Mouse (Mus musculus): ENCODE measurements around the gene Sppl3. TPM values are rescaled to one million over a fixed set of nuclear protein-coding genes. Genes with fewer than 3 reads are reported as not detected.
A peak's percentile ranks its signal among the peaks of the same experiment; 100 is the strongest.

Sppl3 gene
- polyA plus RNA-seq, 1 experiment from 2014 or later: 39.9 TPM

GRCm38 (mm10) chr5:114969064-114969463 is 41.9 kb upstream of the Sppl3 start:
- Histone ChIP-seq H3K4me2 (ENCODE audit: low read length) (no peak overlapping the region), H3K27me3 (ENCODE audit: control insufficient read depth, insufficient read depth, low read length) (peaks cover 30% of the 10 kb centered on the region), H3K9me3 (ENCODE audit: control insufficient read depth, low read length) (no peaks in the 10 kb centered on the region), H3K9ac (ENCODE audit: low read length) (no peak overlapping the region), H3K4me1 (ENCODE audit: control insufficient read depth in 2 of 2, insufficient read depth in 2 of 2, low read length in 2 of 2) (peaks cover 10 to 15% of the 10 kb centered on the region in 2 experiments), H3K36me3 (ENCODE audit: control insufficient read depth, insufficient read depth, low read length) (no peaks in the 10 kb centered on the region), H3K27ac (replicated peaks in 1 of 2; ENCODE audit: control insufficient read depth in 1 of 2, insufficient read depth in 1 of 2, low read depth in 2 of 2, low read length in 2 of 2) (no peak overlapping the region), H3K4me3 (ENCODE audit: control insufficient read depth in 1 of 2, insufficient read depth in 1 of 2, low read depth in 1 of 2, low read length in 2 of 2) (no peak overlapping the region)
- 16% methylated on average over 4 of the region's 4 CpGs for WGBS
- no peak for ATAC-seq (ENCODE audit: insufficient number of reproducible peaks, insufficient read depth, low FRiP score, low read depth)

- ATAC-seq (ENCODE audit: insufficient number of reproducible peaks, insufficient read depth, low FRiP score, low read depth): no peak
- Histone ChIP-seq H3K4me3 (ENCODE audit: control insufficient read depth in 1 of 2, insufficient read depth in 1 of 2, low read depth in 1 of 2, low read length in 2 of 2) (no peak overlapping the region), H3K4me1 (ENCODE audit: control insufficient read depth in 2 of 2, insufficient read depth in 2 of 2, low read length in 2 of 2) (peaks cover 7 to 8% of the 10 kb centered on the region in 2 experiments), H3K9ac (ENCODE audit: low read length) (no peak overlapping the region), H3K36me3 (ENCODE audit: control insufficient read depth, insufficient read depth, low read length) (no peaks in the 10 kb centered on the region), H3K9me3 (ENCODE audit: control insufficient read depth, low read length) (no peaks in the 10 kb centered on the region), H3K4me2 (ENCODE audit: low read length) (no peak overlapping the region), H3K27ac (replicated peaks in 1 of 2; ENCODE audit: control insufficient read depth in 1 of 2, insufficient read depth in 1 of 2, low read depth in 2 of 2, low read length in 2 of 2) (no peak overlapping the region), H3K27me3 (ENCODE audit: control insufficient read depth, insufficient read depth, low read length) (peaks cover 30% of the 10 kb centered on the region)
- 58% methylated on average over 13 of the region's 13 CpGs for WGBS
Measured at GRCm38 (mm10) chr5:114969609-114970215, 41.2 kb upstream of the Sppl3 start.

DNA sequence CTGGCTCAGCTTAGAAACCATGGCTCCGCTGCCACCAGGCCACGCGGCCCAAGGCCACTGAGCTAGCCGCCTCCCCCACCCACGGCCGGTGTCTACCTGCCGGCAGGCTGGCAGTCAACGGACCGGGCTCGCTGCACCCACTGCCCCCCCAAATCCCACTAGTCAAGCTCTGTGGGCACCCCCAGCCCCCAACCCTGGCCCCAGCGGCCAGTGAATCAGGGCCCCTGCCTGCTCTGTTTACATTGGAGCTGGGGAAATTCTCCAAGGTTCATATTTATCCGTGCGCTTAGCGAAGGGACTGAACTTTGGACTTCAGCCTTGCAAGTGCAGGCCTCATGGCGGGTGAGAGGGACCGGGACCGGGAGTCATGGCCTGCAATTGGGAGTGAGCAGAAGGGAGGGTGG is 40.1 kb upstream of the Sppl3 start, which contains the start of gene Hnf1a:
Gene Hnf1a (minus strand): TSS at position 271 of the 404 bp plus-strand sequence.
- H3K4me2 ChIP-seq (ENCODE audit: low read length): no peak within 1 kb of the TSS
- H3K36me3 ChIP-seq (ENCODE audit: control insufficient read depth, insufficient read depth, low read length): no peaks in the 10 kb centered on the region
- H3K4me3 ChIP-seq (ENCODE audit: control insufficient read depth in 1 of 2, insufficient read depth in 1 of 2, low read depth in 1 of 2, low read length in 2 of 2): no peak within 1 kb of the TSS
- 80% methylated on average over 17 of the region's 17 CpGs for WGBS
- no peaks in the 10 kb centered on the region for H3K9me3 ChIP-seq (ENCODE audit: control insufficient read depth, low read length)
- no peak within 1 kb of the TSS for H3K27ac ChIP-seq (replicated peaks in 1 of 2; ENCODE audit: control insufficient read depth in 1 of 2, insufficient read depth in 1 of 2, low read depth in 2 of 2, low read length in 2 of 2)
- no peak within 1 kb of the TSS for H3K9ac ChIP-seq (ENCODE audit: low read length)
- H3K27me3 ChIP-seq (ENCODE audit: control insufficient read depth, insufficient read depth, low read length): peaks cover 30% of the 10 kb centered on the region
- no peak for ATAC-seq (ENCODE audit: insufficient number of reproducible peaks, insufficient read depth, low FRiP score, low read depth)
- 0 out of 4 replicates have a peak, but pooled peaks cover 0 to 2% of the 10 kb centered on the region in 2 experiments for H3K4me1 ChIP-seq (ENCODE audit: control insufficient read depth in 2 of 2, insufficient read depth in 2 of 2, low read length in 2 of 2)

DNA sequence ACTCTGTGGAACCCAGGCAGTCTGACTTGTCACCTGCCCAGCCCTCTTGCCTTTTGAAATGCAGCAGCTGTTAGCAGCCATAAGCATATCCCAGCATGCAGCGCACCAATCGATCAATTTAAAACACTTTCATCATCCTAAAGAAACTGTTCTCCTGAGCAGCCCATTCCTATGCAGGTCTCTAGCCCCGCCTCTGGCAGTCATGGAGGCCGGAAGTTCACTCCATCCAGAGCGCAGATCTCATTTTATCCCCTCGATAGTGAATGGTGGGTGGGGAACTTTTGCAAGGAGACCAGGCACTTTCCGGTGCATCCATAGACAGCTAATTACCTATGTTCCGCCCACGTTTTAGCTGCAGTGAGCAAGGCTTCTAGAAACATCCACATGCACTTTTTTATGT is 38.7 kb upstream of the Sppl3 start:
- H3K4me3 ChIP-seq (ENCODE audit: control insufficient read depth in 1 of 2, insufficient read depth in 1 of 2, low read depth in 1 of 2, low read length in 2 of 2): no peak overlapping the region
- no peak for ATAC-seq (ENCODE audit: insufficient number of reproducible peaks, insufficient read depth, low FRiP score, low read depth)
- peaks cover 27% of the 10 kb centered on the region for H3K27me3 ChIP-seq (ENCODE audit: control insufficient read depth, insufficient read depth, low read length)
- no peaks in the 10 kb centered on the region for H3K36me3 ChIP-seq (ENCODE audit: control insufficient read depth, insufficient read depth, low read length)
- H3K4me1 ChIP-seq (ENCODE audit: control insufficient read depth in 2 of 2, insufficient read depth in 2 of 2, low read length in 2 of 2): 0 out of 4 replicates have a peak, but pooled peaks cover 0 to 2% of the 10 kb centered on the region in 2 experiments
- WGBS: 77% methylated on average over 9 of the region's 9 CpGs
- H3K27ac ChIP-seq (replicated peaks in 1 of 2; ENCODE audit: control insufficient read depth in 1 of 2, insufficient read depth in 1 of 2, low read depth in 2 of 2, low read length in 2 of 2): no peak overlapping the region
- no peak overlapping the region for H3K4me2 ChIP-seq (ENCODE audit: low read length)
- H3K9me3 ChIP-seq (ENCODE audit: control insufficient read depth, low read length): no peaks in the 10 kb centered on the region
- H3K9ac ChIP-seq (ENCODE audit: low read length): no peak overlapping the region

GRCm38 (mm10) chr5:114973131-114973530 is 37.8 kb upstream of the Sppl3 start:
- H3K9me3 ChIP-seq (ENCODE audit: control insufficient read depth, low read length): no peaks in the 10 kb centered on the region
- H3K27ac ChIP-seq (replicated peaks in 1 of 2; ENCODE audit: control insufficient read depth in 1 of 2, insufficient read depth in 1 of 2, low read depth in 2 of 2, low read length in 2 of 2): no peak overlapping the region
- H3K27me3 ChIP-seq (ENCODE audit: control insufficient read depth, insufficient read depth, low read length): peaks cover 18% of the 10 kb centered on the region
- no peaks in the 10 kb centered on the region for H3K36me3 ChIP-seq (ENCODE audit: control insufficient read depth, insufficient read depth, low read length)
- no peak overlapping the region for H3K4me2 ChIP-seq (ENCODE audit: low read length)
- no peak for ATAC-seq (ENCODE audit: insufficient number of reproducible peaks, insufficient read depth, low FRiP score, low read depth)
- H3K4me1 ChIP-seq (ENCODE audit: control insufficient read depth in 2 of 2, insufficient read depth in 2 of 2, low read length in 2 of 2): no peaks in the 10 kb centered on the region
- no peak overlapping the region for H3K4me3 ChIP-seq (ENCODE audit: control insufficient read depth in 1 of 2, insufficient read depth in 1 of 2, low read depth in 1 of 2, low read length in 2 of 2)
- no peak overlapping the region for H3K9ac ChIP-seq (ENCODE audit: low read length)
- 63% methylated on average over 8 of the region's 8 CpGs for WGBS

DNA sequence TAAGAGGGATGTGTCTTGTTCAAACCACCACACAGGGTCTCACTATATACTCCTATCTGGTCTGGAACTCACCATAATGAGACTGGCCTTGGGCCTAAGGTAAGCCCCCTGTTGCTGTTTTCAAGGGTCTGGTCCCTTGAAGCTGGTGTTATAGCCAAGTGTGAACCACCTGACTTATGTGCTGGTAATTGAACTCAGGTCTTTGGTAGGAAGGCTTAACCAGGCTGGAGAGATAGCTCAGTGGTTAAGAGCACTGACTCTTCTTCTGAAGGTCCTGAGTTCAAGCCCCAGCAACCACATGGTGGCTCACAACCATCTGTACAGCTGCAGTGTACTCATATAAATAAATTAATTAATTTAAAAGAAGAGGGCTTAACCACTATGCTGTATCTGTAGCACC is 34.0 kb upstream of the Sppl3 start:
- Histone ChIP-seq H3K4me2 (ENCODE audit: low read length) (no peak overlapping the region), H3K4me3 (ENCODE audit: control insufficient read depth in 1 of 2, insufficient read depth in 1 of 2, low read depth in 1 of 2, low read length in 2 of 2) (no peak overlapping the region), H3K9me3 (ENCODE audit: control insufficient read depth, low read length) (no peaks in the 10 kb centered on the region), H3K27ac (replicated peaks in 1 of 2; ENCODE audit: control insufficient read depth in 1 of 2, insufficient read depth in 1 of 2, low read depth in 2 of 2, low read length in 2 of 2) (no peak overlapping the region), H3K9ac (ENCODE audit: low read length) (no peak overlapping the region), H3K4me1 (ENCODE audit: control insufficient read depth in 2 of 2, insufficient read depth in 2 of 2, low read length in 2 of 2) (peaks cover 5 to 10% of the 10 kb centered on the region in 2 experiments; a peak in 3 of 4 replicates), H3K27me3 (ENCODE audit: control insufficient read depth, insufficient read depth, low read length) (no peaks in the 10 kb centered on the region), H3K36me3 (ENCODE audit: control insufficient read depth, insufficient read depth, low read length) (no peaks in the 10 kb centered on the region)
- no peak for ATAC-seq (ENCODE audit: insufficient number of reproducible peaks, insufficient read depth, low FRiP score, low read depth)

- Histone ChIP-seq H3K4me2 (ENCODE audit: low read length) (no peak overlapping the region), H3K27me3 (ENCODE audit: control insufficient read depth, insufficient read depth, low read length) (no peaks in the 10 kb centered on the region), H3K9me3 (ENCODE audit: control insufficient read depth, low read length) (no peaks in the 10 kb centered on the region), H3K4me1 (ENCODE audit: control insufficient read depth in 2 of 2, insufficient read depth in 2 of 2, low read length in 2 of 2) (peaks cover 5 to 10% of the 10 kb centered on the region in 2 experiments; a peak in 3 of 4 replicates), H3K27ac (replicated peaks in 1 of 2; ENCODE audit: control insufficient read depth in 1 of 2, insufficient read depth in 1 of 2, low read depth in 2 of 2, low read length in 2 of 2) (no peak overlapping the region), H3K9ac (ENCODE audit: low read length) (no peak overlapping the region), H3K36me3 (ENCODE audit: control insufficient read depth, insufficient read depth, low read length) (no peaks in the 10 kb centered on the region), H3K4me3 (ENCODE audit: control insufficient read depth in 1 of 2, insufficient read depth in 1 of 2, low read depth in 1 of 2, low read length in 2 of 2) (no peak overlapping the region)
- no peak for ATAC-seq (ENCODE audit: insufficient number of reproducible peaks, insufficient read depth, low FRiP score, low read depth)
- 59% methylated on average over 11 of the region's 11 CpGs for WGBS
Measured at GRCm38 (mm10) chr5:114978473-114978872, 32.5 kb upstream of the Sppl3 start.

DNA sequence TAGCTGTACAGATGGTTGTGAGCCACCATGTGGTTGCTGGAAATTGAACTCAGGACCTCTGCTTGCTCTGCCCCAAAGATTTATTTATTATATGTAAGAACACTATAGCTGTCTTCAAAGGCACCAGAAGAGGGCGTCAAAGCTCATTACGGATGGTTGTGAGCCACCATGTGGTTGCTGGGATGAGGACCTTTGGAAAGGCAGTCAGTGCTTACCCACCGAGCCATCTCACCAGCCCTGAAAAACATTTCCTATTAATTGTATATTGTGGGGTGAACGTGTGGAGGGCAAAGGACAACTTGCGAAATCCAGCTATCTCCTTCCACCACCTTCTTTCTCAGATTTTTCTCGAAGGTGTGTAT is 32.1 kb upstream of the Sppl3 start:
- H3K9ac ChIP-seq (ENCODE audit: low read length): peak overlapping the region; percentile 48; the same call in 1 of the 2 replicates
- H3K27ac ChIP-seq (replicated peaks in 1 of 2; ENCODE audit: control insufficient read depth in 1 of 2, insufficient read depth in 1 of 2, low read depth in 2 of 2, low read length in 2 of 2): no peak overlapping the region
- 2% methylated on average over 6 of the region's 6 CpGs for WGBS
- peak overlapping the region; percentile 91 for H3K4me2 ChIP-seq (ENCODE audit: low read length)
- no peaks in the 10 kb centered on the region for H3K27me3 ChIP-seq (ENCODE audit: control insufficient read depth, insufficient read depth, low read length)
- peak overlapping the region; percentile 43 to 44 for H3K4me3 ChIP-seq (ENCODE audit: control insufficient read depth in 1 of 2, insufficient read depth in 1 of 2, low read depth in 1 of 2, low read length in 2 of 2)
- H3K4me1 ChIP-seq (ENCODE audit: control insufficient read depth in 2 of 2, insufficient read depth in 2 of 2, low read length in 2 of 2): peaks cover 5 to 10% of the 10 kb centered on the region in 2 experiments; a peak in 3 of 4 replicates
- H3K36me3 ChIP-seq (ENCODE audit: control insufficient read depth, insufficient read depth, low read length): no peaks in the 10 kb centered on the region
- ATAC-seq (ENCODE audit: insufficient number of reproducible peaks, insufficient read depth, low FRiP score, low read depth): no peak
- no peaks in the 10 kb centered on the region for H3K9me3 ChIP-seq (ENCODE audit: control insufficient read depth, low read length)

Data from heart, embryonic 14.5 days (tissue).